7 mouse cellular contexts compared by ENCODE assay signal in the genomic region with DNA sequence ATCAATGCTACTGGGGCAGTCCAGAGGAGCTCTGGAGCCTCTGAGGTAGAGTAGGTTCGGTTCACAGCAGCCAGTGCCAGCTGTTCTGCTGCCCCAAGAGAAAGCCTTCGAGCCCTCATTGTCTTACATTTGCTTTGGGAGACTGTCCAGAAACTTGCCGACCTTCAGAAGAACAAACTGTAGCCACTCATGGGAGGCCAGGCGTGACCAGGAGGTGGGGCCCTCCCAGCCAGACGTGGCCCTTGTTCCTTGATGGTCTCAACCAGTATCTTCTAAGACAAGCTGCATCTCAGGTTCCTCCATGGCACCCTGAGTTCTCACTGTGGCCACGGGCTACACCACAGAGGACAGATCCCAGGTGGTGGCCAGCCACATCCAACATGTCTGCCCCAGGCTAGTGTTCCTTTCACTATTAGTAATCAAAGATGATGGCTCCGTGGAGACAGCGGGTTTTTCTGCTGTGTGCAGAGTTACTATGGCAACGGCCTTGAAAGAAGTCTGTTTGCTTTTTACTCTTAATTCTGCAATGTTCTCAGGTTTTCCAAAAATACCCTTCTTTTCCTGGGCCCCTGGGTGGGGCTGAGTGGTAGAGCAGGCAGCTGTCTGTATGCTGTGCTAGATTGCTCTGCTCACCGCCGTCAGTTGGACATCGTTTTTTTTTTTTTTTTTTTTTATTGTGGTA. TPM values are rescaled to one million over a fixed set of nuclear protein-coding genes. Genes with fewer than 3 reads are reported as not detected.
DNase-seq lines count a peak whose midpoint lies in the region; ATAC-seq lines count a peak whose summit lies in the region.

No protein-coding gene starts in this region.

- H3K4me2 ChIP-seq in embryonic facial prominence, embryonic 12.5 days (replicated peaks) = 0 out of 2 replicates have a peak overlapping the region, but pooled peaks have one; percentile 1
- no peak overlapping the region for H3K4me2 ChIP-seq in kidney, embryonic 15.5 days

- 63% methylated on average over 12 of the region's 12 CpGs for WGBS in embryonic facial prominence, embryonic 12.5 days
- WGBS in kidney, embryonic 15.5 days = 66% methylated on average over 12 of the region's 12 CpGs

- no peak for ATAC-seq in embryonic facial prominence, embryonic 12.5 days (ENCODE audit: insufficient number of reproducible peaks, insufficient read depth, low FRiP score, low TSS enrichment)
- ATAC-seq in kidney, embryonic 15.5 days (replicated peaks; ENCODE audit: low FRiP score) = peak; percentile 26; the same call in 1 of the 2 replicates

- DNase-seq in left cerebral cortex, adult 11 months (ENCODE audit: low spot score) = peak; percentile 61
- no peak for DNase-seq in left cerebral cortex, postnatal 4 days
- peak; percentile 60 to 77 for DNase-seq in right cerebral cortex, postnatal 10 days (ENCODE audit: low spot score in 2 of 2)
- DNase-seq in adrenal gland, postnatal 10 days = no peak
- DNase-seq in adipocyte (ENCODE audit: low spot score) = no peak

- no peaks in the 10 kb centered on the region for H3K9me3 ChIP-seq in embryonic facial prominence, embryonic 12.5 days
- H3K9me3 ChIP-seq in kidney, embryonic 15.5 days (replicated peaks) = no peaks in the 10 kb centered on the region

- peaks cover 13% of the 10 kb centered on the region; the same call in 1 of the 2 replicates for H3K36me3 ChIP-seq in embryonic facial prominence, embryonic 12.5 days
- H3K36me3 ChIP-seq in kidney, embryonic 15.5 days = no peaks in the 10 kb centered on the region

- no peak overlapping the region for H3K9ac ChIP-seq in embryonic facial prominence, embryonic 12.5 days
- no peak overlapping the region for H3K9ac ChIP-seq in kidney, embryonic 15.5 days

- H3K27me3 ChIP-seq in embryonic facial prominence, embryonic 12.5 days = no peaks in the 10 kb centered on the region
- no peaks in the 10 kb centered on the region for H3K27me3 ChIP-seq in kidney, embryonic 15.5 days

- H3K27ac ChIP-seq in embryonic facial prominence, embryonic 12.5 days = no peak overlapping the region
- H3K27ac ChIP-seq in kidney, embryonic 15.5 days = 0 out of 2 replicates have a peak overlapping the region, but pooled peaks have one; percentile 16

- intact Hi-C loops in left cerebral cortex, postnatal 4 days (cut with DNase I) = no loop called here

- peaks cover 10% of the 10 kb centered on the region for H3K4me1 ChIP-seq in embryonic facial prominence, embryonic 12.5 days
- peaks cover 8% of the 10 kb centered on the region for H3K4me1 ChIP-seq in kidney, embryonic 15.5 days

- H3K4me3 ChIP-seq in embryonic facial prominence, embryonic 12.5 days = no peak overlapping the region
- no peak overlapping the region for H3K4me3 ChIP-seq in kidney, embryonic 15.5 days (replicated peaks)

RNA-seq across cellular contexts. Expression of gene D430019H16Rik, which starts 21.7 kb away (rescaled TPM):
- 100 to 1,000 TPM; 210 to 211 TPM for total RNA-seq in left cerebral cortex, postnatal 4 days (2021)
- 3.6 and 3.9 TPM in 2 replicates for polyA plus RNA-seq in embryonic facial prominence, embryonic 12.5 days (2016; fragmentation: Nextera tagmentation; extraction: Ambion mirVana)
- polyA plus RNA-seq in kidney, embryonic 15.5 days (2015; fragmentation: Nextera tagmentation; extraction: Ambion mirVana) = 1.4 and 1.7 TPM in 2 replicates
- 1 to 10 TPM; 6.0 to 8.0 TPM for total RNA-seq in adrenal gland, postnatal 10 days (2021)

Comparison
In these comparisons a context has a peak if more than half of its experiments do, and no peak if none do; other contexts are left out.
1. DNase-seq: peak in left cerebral cortex, adult 11 months (single experiment) and right cerebral cortex, postnatal 10 days (2 of 2); none in left cerebral cortex, postnatal 4 days (single experiment), adrenal gland, postnatal 10 days (single experiment) and adipocyte (single experiment).
2. RNA of gene D430019H16Rik, which starts 21.7 kb away (total RNA-seq): 210 to 211 TPM in left cerebral cortex, postnatal 4 days; 6.0 to 8.0 TPM in adrenal gland, postnatal 10 days; every median in the first group is over 10 times any median in the second.